Mouse (Mus musculus) intestine, embryonic 16.5 days (tissue): ENCODE data around the gene Pln. TPM values are rescaled to one million over a fixed set of nuclear protein-coding genes. Genes with fewer than 3 reads are reported as not detected.

ENCODE experiments used
- ATAC-seq: fragments of 200-750 bp; cut with Nextera tagmentation; 2 replicates; pipeline ENCODE4 v1.8.0; 2017; ENCODE audit warnings: moderate TSS enrichment, moderate library complexity
- H3K27ac ChIP-seq: fragments of 300-500 bp; sonication (generic); 2 replicates; pipeline ENCODE4 v1.5.1; 2014; ENCODE audit warnings: mild to moderate bottlenecking, low read length
- H3K27me3 ChIP-seq: fragments of 300-500 bp; sonication (generic); replicated peaks from 2 replicates; pipeline ENCODE4 v1.6.1; 2014; ENCODE audit warnings: low read length, control low read depth, mixed read lengths; ENCODE audit not compliant: control insufficient read depth, insufficient read depth
- H3K36me3 ChIP-seq: fragments of 300-500 bp; sonication (generic); 2 replicates; pipeline ENCODE4 v1.6.1; 2014; ENCODE audit warnings: low read length, control low read depth; ENCODE audit not compliant: control insufficient read depth, insufficient read depth
- H3K4me1 ChIP-seq: fragments of 300-500 bp; sonication (generic); 2 replicates; pipeline ENCODE4 v1.6.1; 2014; ENCODE audit warnings: low read length, control low read depth, mixed read lengths; ENCODE audit not compliant: control insufficient read depth, insufficient read depth
- H3K4me2 ChIP-seq: fragments of 300-500 bp; sonication (generic); 2 replicates; pipeline ENCODE4 v1.6.1; 2014; ENCODE audit warnings: low read depth, low read length, control low read depth
- H3K4me3 ChIP-seq: fragments of 300-500 bp; sonication (generic); 2 replicates; pipeline ENCODE4 v1.5.1; 2014; ENCODE audit warnings: mild to moderate bottlenecking, low read length
- H3K9ac ChIP-seq: fragments of 300-500 bp; sonication (generic); 2 replicates; pipeline ENCODE4 v1.6.1; 2014; ENCODE audit warnings: low read depth, low read length
- H3K9me3 ChIP-seq: fragments of 300-500 bp; sonication (generic); 2 replicates; pipeline ENCODE4 v1.6.1; 2016; ENCODE audit warnings: low read length, control low read depth; ENCODE audit not compliant: control insufficient read depth
- WGBS: fragments of 180-500 bp; shearing (Covaris S2); extraction: QIAGEN DNeasy Blood & Tissue Kit; methylation state at CpG from one replicate; pipeline ENCODE4 v1.1.7; 2014; 5-methylcytosine and 5-hydroxymethylcytosine counted together
- polyA plus RNA-seq: library from polyadenylated mRNA; unstranded; fragments of >200 nt; fragmentation: Nextera tagmentation; extraction: Ambion mirVana; gene quantifications from 2 replicates; pipeline ENCODE4 v1.2.1, GENCODE M21; 2015

The Pln gene
- polyA plus RNA-seq, 1 experiment from 2014 or later: 0.91 TPM

DNA sequence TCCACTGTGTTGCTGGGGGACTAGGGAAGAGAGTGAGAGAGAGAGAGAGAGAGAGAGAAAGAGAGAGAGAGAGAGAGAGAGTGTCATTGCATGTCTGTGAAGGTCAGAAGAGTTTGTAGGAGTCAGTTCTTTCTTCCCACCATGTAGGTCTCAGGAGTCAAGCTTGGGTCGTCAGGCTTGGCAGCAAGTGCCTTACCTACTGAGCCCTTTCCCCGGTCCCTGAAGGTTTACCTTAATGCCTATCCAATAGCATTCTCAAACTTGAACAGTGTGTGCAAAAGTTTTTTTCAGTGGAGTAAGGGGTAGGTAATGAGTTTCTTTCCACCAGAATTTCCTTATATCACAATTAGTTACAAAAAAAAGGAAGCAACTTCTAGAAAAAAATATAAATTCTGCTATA, 1.6 kb downstream of the Pln start:
- Histone ChIP-seq H3K27me3 (no peaks in the 10 kb centered on the region), H3K4me3 (no peak overlapping the region), H3K4me2 (no peak overlapping the region), H3K4me1 (peaks cover 7% of the 10 kb centered on the region), H3K9ac (no peak overlapping the region), H3K36me3 (no peaks in the 10 kb centered on the region), H3K27ac (no peak overlapping the region), H3K9me3 (no peaks in the 10 kb centered on the region)
- ATAC-seq: no peak
- 66% methylated on average over 2 of the region's 2 CpGs for WGBS

DNA sequence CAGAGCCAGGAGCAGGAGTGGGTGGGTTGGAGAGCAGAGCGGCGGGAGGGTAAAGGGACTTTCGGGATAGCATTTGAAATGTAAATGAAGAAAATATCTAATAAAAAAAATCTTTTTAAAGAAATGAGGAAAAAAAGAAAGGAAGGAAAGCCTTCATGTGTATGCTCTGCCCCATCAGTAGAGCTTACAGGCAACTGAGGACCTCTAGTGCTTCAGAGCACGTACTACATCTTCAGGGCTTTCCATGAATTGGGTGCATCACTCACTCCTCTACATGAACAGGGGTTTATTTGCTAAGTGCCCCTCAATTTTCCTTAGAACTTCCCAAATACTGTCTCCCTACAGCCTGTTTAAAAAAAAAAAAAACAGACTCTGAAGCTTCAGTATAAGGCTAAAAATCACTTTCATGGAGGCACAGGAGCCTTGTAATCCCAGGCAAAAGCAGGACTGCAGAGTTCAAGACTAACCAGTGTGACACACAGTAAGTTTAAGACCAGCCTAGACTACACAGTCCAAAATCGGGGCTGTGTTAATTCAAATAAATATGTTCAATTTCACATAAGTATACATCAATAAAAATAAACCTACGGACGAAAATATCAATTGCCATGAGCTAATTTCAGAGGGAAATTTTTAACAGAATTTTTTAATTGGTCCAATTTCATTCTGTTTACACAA, 4.0 kb downstream of the Pln start:
- no peaks in the 10 kb centered on the region for H3K27me3 ChIP-seq
- H3K27ac ChIP-seq: no peak overlapping the region
- H3K36me3 ChIP-seq: no peaks in the 10 kb centered on the region
- no peak for ATAC-seq
- no peaks in the 10 kb centered on the region for H3K9me3 ChIP-seq
- no peak overlapping the region for H3K9ac ChIP-seq
- no peak overlapping the region for H3K4me2 ChIP-seq
- no peak overlapping the region for H3K4me3 ChIP-seq
- H3K4me1 ChIP-seq: peaks cover 7% of the 10 kb centered on the region
- 82% methylated on average over 7 of the region's 7 CpGs for WGBS

DNA sequence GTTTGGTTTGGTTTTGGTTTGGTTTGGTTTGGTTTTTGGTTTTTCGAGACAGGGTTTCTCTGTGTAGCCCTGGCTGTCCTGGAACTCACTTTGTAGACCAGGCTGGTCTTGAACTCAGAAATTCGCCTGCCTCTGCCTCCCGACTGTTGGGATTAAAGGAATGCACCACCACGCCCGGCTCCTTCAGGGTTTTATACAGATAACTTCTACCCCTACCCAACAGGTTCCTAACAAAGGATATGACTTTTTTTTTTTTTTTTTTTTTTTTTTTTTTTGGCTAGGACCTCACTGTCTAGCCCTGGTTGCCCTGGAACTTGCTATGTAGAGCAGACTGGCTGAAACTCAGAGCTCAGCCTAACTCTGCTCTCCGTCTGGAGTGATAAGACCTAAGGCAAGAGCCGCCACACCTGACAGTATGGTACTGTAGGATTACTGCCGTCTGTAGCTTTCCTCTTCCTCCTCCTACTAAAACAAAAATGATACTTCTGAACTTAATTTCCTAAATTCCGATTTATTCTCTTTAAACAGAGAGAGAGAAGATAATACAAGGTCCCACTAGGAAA, 4.8 kb downstream of the Pln start:
- Histone ChIP-seq H3K4me3 (no peak overlapping the region), H3K4me1 (peaks cover 7% of the 10 kb centered on the region), H3K36me3 (no peaks in the 10 kb centered on the region), H3K9me3 (no peaks in the 10 kb centered on the region), H3K27me3 (no peaks in the 10 kb centered on the region), H3K27ac (no peak overlapping the region), H3K9ac (no peak overlapping the region), H3K4me2 (no peak overlapping the region)
- WGBS: 87% methylated on average over 9 of the region's 9 CpGs
- no peak for ATAC-seq

DNA sequence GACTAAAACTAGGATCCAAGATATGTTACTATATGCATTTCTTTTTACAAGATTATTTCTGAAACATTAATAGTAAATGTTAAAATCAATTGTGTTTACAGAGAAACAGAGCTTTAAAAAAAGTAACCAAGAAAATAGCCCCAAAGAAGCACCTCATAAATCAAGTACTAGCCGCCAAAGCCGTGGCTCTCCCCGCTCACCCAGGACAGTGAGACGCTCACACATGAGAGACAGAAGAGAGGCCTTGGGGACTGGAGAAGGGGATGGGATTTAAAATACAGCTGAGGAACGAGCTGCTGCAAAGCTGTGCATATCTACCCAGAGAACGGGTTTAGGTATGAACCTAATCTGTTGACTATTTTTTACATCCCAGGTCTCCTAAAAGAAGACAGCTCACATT, 5.9 kb downstream of the Pln start:
- Histone ChIP-seq H3K27ac (no peak overlapping the region), H3K9me3 (no peaks in the 10 kb centered on the region), H3K36me3 (no peaks in the 10 kb centered on the region), H3K9ac (no peak overlapping the region), H3K27me3 (no peaks in the 10 kb centered on the region), H3K4me2 (no peak overlapping the region), H3K4me1 (peaks cover 7% of the 10 kb centered on the region), H3K4me3 (no peak overlapping the region)
- ATAC-seq: no peak
- 41% methylated on average over 6 of the region's 6 CpGs for WGBS

DNA sequence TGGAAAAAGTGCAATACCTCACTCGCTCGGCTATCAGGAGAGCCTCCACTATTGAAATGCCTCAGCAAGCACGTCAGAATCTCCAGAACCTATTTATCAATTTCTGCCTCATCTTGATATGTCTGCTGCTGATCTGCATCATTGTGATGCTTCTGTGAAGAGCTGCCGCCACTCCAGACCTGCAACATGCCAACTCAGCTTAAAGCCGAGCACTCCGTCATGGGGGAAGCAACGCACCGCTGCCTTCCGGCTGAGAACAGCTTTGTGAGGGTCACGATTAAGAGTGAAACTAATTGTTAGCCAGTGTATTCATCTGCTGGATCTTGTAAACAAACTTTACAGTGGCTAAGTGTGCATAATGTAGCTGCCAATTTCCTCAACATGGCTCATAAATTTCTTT, 6.4 kb downstream of the Pln start:
- WGBS: 59% methylated on average over 10 of the region's 10 CpGs
- Histone ChIP-seq H3K4me3 (no peak overlapping the region), H3K4me2 (peak overlapping the region; percentile 22; the same call in 1 of the 2 replicates), H3K9me3 (no peaks in the 10 kb centered on the region), H3K27me3 (no peaks in the 10 kb centered on the region), H3K36me3 (no peaks in the 10 kb centered on the region), H3K9ac (no peak overlapping the region), H3K4me1 (peaks cover 9% of the 10 kb centered on the region), H3K27ac (no peak overlapping the region)
- ATAC-seq: no peak

DNA sequence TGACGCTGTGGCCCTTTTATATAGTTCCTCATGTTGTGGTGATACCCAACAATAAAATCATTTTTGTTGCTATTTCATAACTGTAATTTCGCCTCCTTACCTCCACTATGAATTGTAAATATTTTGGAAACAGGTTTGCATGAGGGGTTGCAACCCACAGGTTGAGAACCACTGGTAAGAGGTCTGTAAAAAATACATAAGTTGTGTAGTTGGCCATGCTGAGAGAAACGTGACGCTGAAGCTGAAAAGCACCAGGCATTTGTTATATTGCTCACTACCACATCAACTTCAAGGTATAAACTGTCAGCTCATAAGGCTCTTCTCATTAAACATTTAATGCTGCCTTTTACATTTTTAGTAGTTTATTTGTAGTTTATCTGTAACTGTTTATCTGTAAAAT, 8.0 kb downstream of the Pln start:
- Histone ChIP-seq H3K4me2 (no peak overlapping the region), H3K36me3 (no peaks in the 10 kb centered on the region), H3K9me3 (no peaks in the 10 kb centered on the region), H3K27me3 (no peaks in the 10 kb centered on the region), H3K4me3 (no peak overlapping the region), H3K4me1 (peaks cover 9% of the 10 kb centered on the region), H3K9ac (no peak overlapping the region), H3K27ac (no peak overlapping the region)
- WGBS: 90% methylated on average over 4 of the region's 4 CpGs
- ATAC-seq: no peak

DNA sequence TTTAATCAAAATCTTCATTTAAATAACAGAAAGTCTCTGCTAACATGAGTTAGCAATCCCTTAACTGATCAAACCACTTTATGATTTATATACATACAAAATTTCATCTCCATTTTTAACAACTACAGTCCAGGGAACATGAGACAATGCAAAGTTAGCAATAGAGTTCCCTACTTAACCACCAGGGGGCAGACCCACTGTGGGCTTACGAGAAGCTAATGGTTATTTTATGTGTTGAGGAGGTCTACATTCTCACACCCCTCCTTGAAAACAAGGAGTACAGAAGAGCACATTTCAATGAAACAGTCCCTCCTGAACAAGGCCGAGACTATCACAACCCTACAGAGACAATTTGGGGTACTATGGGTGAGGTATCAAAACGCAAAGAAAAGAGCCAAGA, 9.0 kb downstream of the Pln start:
- no peak overlapping the region for H3K4me2 ChIP-seq
- no peak overlapping the region for H3K27ac ChIP-seq
- no peaks in the 10 kb centered on the region for H3K9me3 ChIP-seq
- no peak for ATAC-seq
- no peaks in the 10 kb centered on the region for H3K27me3 ChIP-seq
- 51% methylated on average over 3 of the region's 3 CpGs for WGBS
- H3K36me3 ChIP-seq: no peaks in the 10 kb centered on the region
- H3K9ac ChIP-seq: no peak overlapping the region
- H3K4me1 ChIP-seq: peaks cover 9% of the 10 kb centered on the region
- no peak overlapping the region for H3K4me3 ChIP-seq

DNA sequence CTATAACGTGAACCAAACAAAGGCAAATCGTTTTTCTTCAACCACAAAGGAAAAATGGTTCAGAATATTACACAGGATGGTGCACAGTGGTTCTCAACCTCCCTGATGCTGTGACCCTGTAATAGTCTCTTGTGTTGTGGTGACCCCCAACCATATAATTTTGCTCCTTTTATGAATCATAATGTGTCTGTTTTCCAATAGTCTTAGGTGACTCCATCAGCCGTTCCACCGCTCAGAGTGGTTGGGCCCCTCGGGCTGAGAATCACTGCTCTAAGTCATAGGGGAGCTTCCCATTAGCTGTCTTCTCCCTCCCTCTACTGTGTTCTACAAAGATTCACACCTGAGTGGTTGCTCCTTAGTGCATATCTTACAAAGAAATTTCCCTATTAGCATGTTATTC, 9.4 kb downstream of the Pln start:
- Histone ChIP-seq H3K9me3 (no peaks in the 10 kb centered on the region), H3K4me2 (no peak overlapping the region), H3K4me3 (no peak overlapping the region), H3K36me3 (no peaks in the 10 kb centered on the region), H3K9ac (no peak overlapping the region), H3K27ac (no peak overlapping the region), H3K4me1 (peaks cover 9% of the 10 kb centered on the region), H3K27me3 (no peaks in the 10 kb centered on the region)
- ATAC-seq: no peak
- WGBS: 91% methylated on average over 5 of the region's 5 CpGs

DNA sequence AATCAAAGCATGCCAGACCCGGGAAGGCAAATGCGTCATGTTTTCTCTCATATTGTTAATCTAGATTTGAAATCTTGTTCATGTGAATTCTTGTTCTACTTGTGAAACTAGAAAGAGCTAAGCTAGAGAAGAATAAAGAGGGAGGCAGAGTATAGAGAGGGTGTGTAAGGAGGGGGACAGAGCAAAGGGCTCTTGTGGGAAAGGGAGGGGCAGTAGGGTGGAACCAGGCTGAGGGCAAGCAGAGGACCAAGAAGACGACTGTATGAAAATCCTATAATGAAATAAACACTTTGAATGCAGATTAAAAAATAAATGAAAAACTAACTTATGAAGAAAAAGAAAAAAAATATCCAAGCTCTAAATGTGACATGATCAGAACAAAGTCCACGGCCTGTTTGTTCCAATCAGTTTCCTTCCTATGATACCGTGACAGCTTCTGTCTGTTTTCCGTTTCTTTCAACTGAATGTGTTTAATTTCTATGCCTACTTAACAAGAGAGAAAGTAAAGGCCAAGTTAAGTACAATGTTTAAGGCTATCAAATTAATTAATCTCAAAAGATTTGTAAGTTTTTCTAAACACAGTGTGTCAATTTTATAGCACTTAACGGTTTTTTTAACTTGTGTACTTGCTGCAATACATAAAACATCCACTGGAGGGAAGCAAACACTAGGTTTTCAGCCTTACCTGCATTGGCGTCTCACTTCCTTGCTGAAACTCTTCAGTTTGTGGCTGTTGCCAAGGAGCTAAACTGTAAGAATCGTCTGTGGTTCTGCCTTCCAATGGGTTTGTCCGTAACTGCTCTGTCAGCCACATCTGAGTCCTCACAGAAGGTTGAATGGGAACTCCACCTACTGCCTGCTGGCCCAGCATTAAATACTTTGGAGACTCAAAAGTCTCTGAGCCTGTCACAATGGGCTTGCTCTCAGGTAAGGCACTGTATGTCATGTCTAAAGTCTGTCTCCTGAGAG, 10.6 kb downstream of the Pln start:
- Histone ChIP-seq H3K27ac (no peak overlapping the region), H3K9ac (no peak overlapping the region), H3K4me3 (no peak overlapping the region), H3K36me3 (no peaks in the 10 kb centered on the region), H3K9me3 (no peaks in the 10 kb centered on the region), H3K4me2 (no peak overlapping the region), H3K4me1 (peaks cover 9% of the 10 kb centered on the region), H3K27me3 (no peaks in the 10 kb centered on the region)
- peak; percentile 59 for ATAC-seq
- WGBS: 55% methylated on average over 10 of the region's 10 CpGs
